Mouse (Mus musculus): Measurements from ENCODE around the gene Smok3c.
A peak's percentile ranks its signal among the peaks of the same experiment; 100 is the strongest.
"Not testable (repeated sequence)": the region's sequence is repeated elsewhere in the genome, so short reads cannot be mapped to it uniquely, and the experiment has no call there.

Gene Smok3c

GRCm38 (mm10) chr5:138052894-138053293, at the start of gene Smok3c:
Gene Smok3c, plus strand, starts transcription at chr5:138053194.
- not testable (repeated sequence) for DNase-seq (ENCODE audit: low read depth, low spot score)

- DNase-seq (ENCODE audit: low read depth, low spot score): no peak
These were observed 43.6 kb upstream of the Smok3c start for GRCm38 (mm10) chr5:138009437-138009836.

GRCm38 (mm10) chr5:138012382-138012781, 40.6 kb upstream of the Smok3c start:
- no peak for DNase-seq (ENCODE audit: low read depth, low spot score)

- no peak for DNase-seq (ENCODE audit: low read depth, low spot score)
These were observed 36.5 kb upstream of the Smok3c start for GRCm38 (mm10) chr5:138016530-138016929.

GRCm38 (mm10) chr5:138016997-138017396, 36.0 kb upstream of the Smok3c start:
- no peak for DNase-seq (ENCODE audit: low read depth, low spot score)

GRCm38 (mm10) chr5:138019577-138019976, 33.4 kb upstream of the Smok3c start:
- DNase-seq (ENCODE audit: low read depth, low spot score): not testable (repeated sequence)

GRCm38 (mm10) chr5:138020961-138021479, 32.0 kb upstream of the Smok3c start, which contains the start of the genes Smok3a and Smok3b:
Gene Smok3a, plus strand, starts transcription at chr5:138021261.
Gene Smok3b, plus strand, starts transcription at chr5:138021429.
- DNase-seq (ENCODE audit: low read depth, low spot score): not testable (repeated sequence)

- DNase-seq (ENCODE audit: low read depth, low spot score): no peak
These were observed 20.8 kb downstream of the Smok3c start for GRCm38 (mm10) chr5:138073803-138074202.

- DNase-seq (ENCODE audit: low read depth, low spot score): no peak
These were observed 22.7 kb downstream of the Smok3c start for GRCm38 (mm10) chr5:138075684-138076083.

GRCm38 (mm10) chr5:138076148-138076547, 23.2 kb downstream of the Smok3c start:
- DNase-seq (ENCODE audit: low read depth, low spot score): no peak

GRCm38 (mm10) chr5:138080456-138080855, 27.5 kb downstream of the Smok3c start:
- DNase-seq (ENCODE audit: low read depth, low spot score): no peak

GRCm38 (mm10) chr5:138081446-138081845, 28.5 kb downstream of the Smok3c start:
- DNase-seq (ENCODE audit: low read depth, low spot score): no peak

GRCm38 (mm10) chr5:138083318-138083900, 30.4 kb downstream of the Smok3c start:
- no peak for DNase-seq (ENCODE audit: low read depth, low spot score)

GRCm38 (mm10) chr5:138083936-138084335, 30.9 kb downstream of the Smok3c start:
- DNase-seq (ENCODE audit: low read depth, low spot score): no peak

- DNase-seq (ENCODE audit: low read depth, low spot score): no peak
These were observed 31.5 kb downstream of the Smok3c start for GRCm38 (mm10) chr5:138084507-138084906.

GRCm38 (mm10) chr5:138084996-138085395, 32.0 kb downstream of the Smok3c start, which contains the start of gene Zkscan1:
Gene Zkscan1, plus strand, starts transcription at chr5:138085084.
- peak; percentile 82 for DNase-seq (ENCODE audit: low read depth, low spot score)

GRCm38 (mm10) chr5:138085421-138085911, 32.5 kb downstream of the Smok3c start:
- no peak for DNase-seq (ENCODE audit: low read depth, low spot score)

GRCm38 (mm10) chr5:138086842-138087241, 33.8 kb downstream of the Smok3c start:
- no peak for DNase-seq (ENCODE audit: low read depth, low spot score)

- no peak for DNase-seq (ENCODE audit: low read depth, low spot score)
These were observed 35.4 kb downstream of the Smok3c start for GRCm38 (mm10) chr5:138088366-138088765.

- no peak for DNase-seq (ENCODE audit: low read depth, low spot score)
These were observed 36.1 kb downstream of the Smok3c start for GRCm38 (mm10) chr5:138089108-138089551.

GRCm38 (mm10) chr5:138090271-138090670, 37.3 kb downstream of the Smok3c start:
- no peak for DNase-seq (ENCODE audit: low read depth, low spot score)

GRCm38 (mm10) chr5:138090737-138091136, 37.7 kb downstream of the Smok3c start:
- DNase-seq (ENCODE audit: low read depth, low spot score): no peak

- DNase-seq (ENCODE audit: low read depth, low spot score): no peak
These were observed 39.8 kb downstream of the Smok3c start for GRCm38 (mm10) chr5:138092771-138093170.
